Mouse (Mus musculus) liver, embryonic 15.5 days (tissue): ENCODE results near the gene Scfd2. TPM values are rescaled to one million over a fixed set of nuclear protein-coding genes. Genes with fewer than 3 reads are reported as not detected.

Source experiments
- ATAC-seq: fragments of 200-750 bp; cut with Nextera tagmentation; 2 replicates; pipeline ENCODE4 v1.8.0; 2017; ENCODE audit warnings: moderate number of reproducible peaks, mild to moderate bottlenecking, moderate library complexity; ENCODE audit not compliant: insufficient read depth
- H3K27ac ChIP-seq: fragments of 300-500 bp; sonication (generic); replicated peaks from 2 replicates; pipeline ENCODE4 v1.5.1; 2015; ENCODE audit warnings: mild to moderate bottlenecking, inconsistent platforms
- H3K27me3 ChIP-seq: fragments of 300-500 bp; sonication (generic); 2 replicates; pipeline ENCODE4 v1.6.1; 2015; ENCODE audit warnings: mild to moderate bottlenecking, inconsistent platforms
- H3K36me3 ChIP-seq: fragments of 300-500 bp; sonication (generic); replicated peaks from 2 replicates; pipeline ENCODE4 v1.6.1; 2015; ENCODE audit warnings: moderate library complexity, mild to moderate bottlenecking, inconsistent platforms
- H3K4me1 ChIP-seq: fragments of 300-500 bp; sonication (generic); replicated peaks from 2 replicates; pipeline ENCODE4 v1.6.1; 2015; ENCODE audit warnings: inconsistent platforms
- H3K4me2 ChIP-seq: fragments of 300-500 bp; sonication (generic); 2 replicates; pipeline ENCODE4 v1.6.1; 2015; ENCODE audit warnings: moderate library complexity, mild to moderate bottlenecking, inconsistent platforms
- H3K4me3 ChIP-seq: fragments of 300-500 bp; sonication (generic); replicated peaks from 2 replicates; pipeline ENCODE4 v1.5.1; 2015; ENCODE audit warnings: mild to moderate bottlenecking, inconsistent platforms
- H3K9ac ChIP-seq: fragments of 300-500 bp; sonication (generic); 2 replicates; pipeline ENCODE4 v1.6.1; 2015; ENCODE audit warnings: moderate library complexity, mild to moderate bottlenecking, inconsistent platforms
- H3K9me3 ChIP-seq: fragments of 300-500 bp; sonication (generic); replicated peaks from 2 replicates; pipeline ENCODE4 v1.6.1; 2016; ENCODE audit warnings: inconsistent platforms
- WGBS: fragments of 180-500 bp; shearing (Covaris S2); methylation state at CpG from one replicate; pipeline ENCODE4 v1.1.7; 2015; ENCODE audit warnings: mixed read lengths; ENCODE audit not compliant: insufficient replicate concordance; 5-methylcytosine and 5-hydroxymethylcytosine counted together
- polyA plus RNA-seq: library from polyadenylated mRNA; unstranded; fragments of >200 nt; fragmentation: Nextera tagmentation; extraction: Ambion mirVana; gene quantifications from 2 replicates; pipeline ENCODE4 v1.2.1, GENCODE M21; 2015

Gene Scfd2
- polyA plus RNA-seq, 1 experiment from 2014 or later = 9.8 TPM

DNA sequence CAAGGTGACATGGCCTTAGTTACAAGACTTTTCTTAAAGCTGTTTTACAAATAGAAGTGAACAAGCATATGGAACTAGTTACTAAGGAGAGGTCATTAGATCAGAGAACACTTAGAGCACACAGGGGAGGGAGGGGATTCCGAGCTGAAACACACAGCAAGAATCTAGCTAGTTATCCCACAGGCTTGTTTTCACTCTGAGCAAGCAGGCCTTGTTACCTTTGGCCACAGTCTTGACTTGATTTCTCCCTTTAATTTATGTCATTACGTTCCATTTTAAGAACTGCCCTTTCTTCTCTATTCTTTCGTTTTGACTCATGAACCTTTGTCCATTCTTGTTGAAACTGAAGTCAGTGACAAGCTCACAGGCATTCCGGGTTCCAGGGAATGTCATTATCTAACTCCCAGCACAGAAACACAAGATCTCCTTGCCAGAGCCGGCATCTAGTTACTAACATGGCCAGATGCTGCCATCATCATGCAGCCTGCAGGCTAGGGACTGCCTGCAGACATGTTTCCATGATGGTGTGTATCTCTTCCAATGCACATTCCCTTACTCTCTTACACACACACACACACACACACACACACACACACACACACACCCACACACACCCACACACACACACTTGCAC, 263.7 kb downstream of the Scfd2 start:
- H3K27me3 ChIP-seq = no peaks in the 10 kb centered on the region
- ATAC-seq = no peak
- H3K4me2 ChIP-seq = no peak overlapping the region
- H3K9me3 ChIP-seq = no peaks in the 10 kb centered on the region
- no peak overlapping the region for H3K27ac ChIP-seq
- H3K4me3 ChIP-seq = no peak overlapping the region
- no peaks in the 10 kb centered on the region for H3K4me1 ChIP-seq
- 62% methylated on average over 5 of the region's 5 CpGs for WGBS
- H3K36me3 ChIP-seq = no peaks in the 10 kb centered on the region
- H3K9ac ChIP-seq = no peak overlapping the region

- Histone ChIP-seq H3K9me3 (no peaks in the 10 kb centered on the region), H3K4me2 (no peak overlapping the region), H3K9ac (no peak overlapping the region), H3K27ac (no peak overlapping the region), H3K4me1 (no peaks in the 10 kb centered on the region), H3K27me3 (no peaks in the 10 kb centered on the region), H3K4me3 (no peak overlapping the region), H3K36me3 (no peaks in the 10 kb centered on the region)
- ATAC-seq = no peak
- WGBS = 64% methylated on average over 1 of the region's 1 CpGs
Measured at GRCm38 (mm10) chr5:74267196-74267595, 264.4 kb downstream of the Scfd2 start.

- WGBS = 67% methylated on average over 5 of the region's 5 CpGs
- Histone ChIP-seq H3K9me3 (no peaks in the 10 kb centered on the region), H3K27ac (no peak overlapping the region), H3K36me3 (no peaks in the 10 kb centered on the region), H3K27me3 (no peaks in the 10 kb centered on the region), H3K9ac (no peak overlapping the region), H3K4me3 (no peak overlapping the region), H3K4me1 (no peaks in the 10 kb centered on the region), H3K4me2 (no peak overlapping the region)
- no peak for ATAC-seq
Measured at GRCm38 (mm10) chr5:74266476-74266819, 265.1 kb downstream of the Scfd2 start.

GRCm38 (mm10) chr5:74265601-74266475, 265.7 kb downstream of the Scfd2 start:
- H3K4me1 ChIP-seq = peaks cover 4% of the 10 kb centered on the region; the same call in 1 of the 2 replicates
- H3K27ac ChIP-seq = no peak overlapping the region
- H3K4me3 ChIP-seq = no peak overlapping the region
- 67% methylated on average over 13 of the region's 13 CpGs for WGBS
- no peaks in the 10 kb centered on the region for H3K27me3 ChIP-seq
- no peak overlapping the region for H3K9ac ChIP-seq
- H3K4me2 ChIP-seq = no peak overlapping the region
- no peaks in the 10 kb centered on the region for H3K9me3 ChIP-seq
- no peaks in the 10 kb centered on the region for H3K36me3 ChIP-seq
- no peak for ATAC-seq

DNA sequence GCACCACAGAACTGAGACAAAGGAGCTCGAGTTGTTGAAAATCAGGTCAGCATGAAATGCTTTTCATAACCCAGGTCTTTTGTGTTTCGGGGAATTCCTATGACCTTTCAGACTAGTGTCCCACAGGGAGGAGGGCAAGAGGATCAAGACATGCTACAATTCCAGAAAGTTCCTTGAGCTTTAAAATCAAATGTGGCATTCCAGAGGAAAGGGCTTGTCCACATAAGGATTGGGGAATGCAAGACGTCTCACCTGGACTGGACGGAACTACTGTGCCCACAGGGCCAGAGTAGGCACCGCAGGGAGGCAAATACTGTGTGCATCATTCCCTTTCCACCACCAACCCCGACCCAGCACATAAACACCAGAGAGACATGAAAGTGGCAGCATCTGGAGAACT, 266.4 kb downstream of the Scfd2 start:
- no peak overlapping the region for H3K4me3 ChIP-seq
- no peak overlapping the region for H3K27ac ChIP-seq
- no peaks in the 10 kb centered on the region for H3K36me3 ChIP-seq
- H3K9ac ChIP-seq = no peak overlapping the region
- H3K9me3 ChIP-seq = no peaks in the 10 kb centered on the region
- no peak overlapping the region for H3K4me2 ChIP-seq
- H3K4me1 ChIP-seq = peaks cover 11% of the 10 kb centered on the region
- 70% methylated on average over 6 of the region's 6 CpGs for WGBS
- no peak for ATAC-seq
- no peaks in the 10 kb centered on the region for H3K27me3 ChIP-seq

- Histone ChIP-seq H3K4me2 (no peak overlapping the region), H3K9me3 (no peaks in the 10 kb centered on the region), H3K27ac (no peak overlapping the region), H3K4me1 (peaks cover 14% of the 10 kb centered on the region), H3K27me3 (no peaks in the 10 kb centered on the region), H3K9ac (no peak overlapping the region), H3K4me3 (no peak overlapping the region), H3K36me3 (no peaks in the 10 kb centered on the region)
- no peak for ATAC-seq
- 61% methylated on average over 4 of the region's 4 CpGs for WGBS
Measured at GRCm38 (mm10) chr5:74264541-74264940, 267.0 kb downstream of the Scfd2 start.

- Histone ChIP-seq H3K27me3 (no peaks in the 10 kb centered on the region), H3K27ac (no peak overlapping the region), H3K4me3 (no peak overlapping the region), H3K36me3 (no peaks in the 10 kb centered on the region), H3K4me1 (peaks cover 14% of the 10 kb centered on the region), H3K9me3 (no peaks in the 10 kb centered on the region), H3K9ac (no peak overlapping the region), H3K4me2 (no peak overlapping the region)
- ATAC-seq = no peak
- 63% methylated on average over 6 of the region's 6 CpGs for WGBS
Measured at GRCm38 (mm10) chr5:74261016-74261415, 270.5 kb downstream of the Scfd2 start.

DNA sequence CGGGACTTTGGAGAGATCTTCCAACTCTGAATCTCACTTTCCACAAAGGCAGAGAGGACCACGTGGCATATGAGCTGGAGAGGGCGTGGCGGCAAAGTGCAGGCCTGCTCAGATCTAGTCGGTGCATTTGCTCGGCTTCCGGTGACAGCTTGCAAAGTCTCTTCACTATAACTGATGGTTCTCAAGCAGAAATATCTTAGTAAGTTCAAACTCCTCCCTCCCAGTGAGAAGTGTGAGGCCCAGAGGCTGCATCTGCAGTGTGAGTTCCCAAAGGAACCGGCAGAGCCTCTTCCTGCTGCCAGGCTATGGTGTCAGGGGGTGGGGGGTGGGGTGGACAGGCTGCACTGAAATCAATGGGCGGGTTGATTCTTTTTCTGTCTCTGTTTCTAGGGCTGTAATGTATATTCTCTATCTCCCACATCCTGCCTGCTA, 271.2 kb downstream of the Scfd2 start:
- peak overlapping the region; percentile 38; the same call in 1 of the 2 replicates for H3K27ac ChIP-seq
- peak; percentile 62 for ATAC-seq
- H3K4me2 ChIP-seq = peak overlapping the region; percentile 21
- no peaks in the 10 kb centered on the region for H3K9me3 ChIP-seq
- H3K4me3 ChIP-seq = no peak overlapping the region
- no peak overlapping the region for H3K9ac ChIP-seq
- WGBS = 13% methylated on average over 9 of the region's 9 CpGs
- no peaks in the 10 kb centered on the region for H3K27me3 ChIP-seq
- H3K4me1 ChIP-seq = peaks cover 14% of the 10 kb centered on the region
- no peaks in the 10 kb centered on the region for H3K36me3 ChIP-seq

DNA sequence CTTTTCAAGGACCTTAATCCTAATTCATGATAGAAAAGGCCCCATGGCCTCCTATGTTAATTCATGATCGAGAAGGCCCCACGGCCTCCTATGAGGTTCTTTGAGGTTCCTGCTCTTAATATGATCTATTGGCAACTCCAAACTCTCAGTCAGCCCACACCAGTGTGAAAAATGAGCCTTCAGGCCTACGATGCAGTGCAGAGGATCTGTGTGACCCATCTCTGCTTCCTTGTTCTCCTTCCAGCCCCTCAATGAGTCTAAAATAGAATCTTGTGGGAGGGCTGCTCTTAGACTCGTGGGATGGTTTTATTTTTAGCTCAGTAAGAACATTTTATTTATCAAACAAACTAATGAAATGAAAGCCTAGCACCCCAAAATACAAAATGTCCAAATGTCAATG, 274.9 kb downstream of the Scfd2 start:
- H3K4me3 ChIP-seq = no peak overlapping the region
- peaks cover 14% of the 10 kb centered on the region for H3K4me1 ChIP-seq
- WGBS = 47% methylated on average over 4 of the region's 4 CpGs
- H3K9ac ChIP-seq = no peak overlapping the region
- H3K9me3 ChIP-seq = no peaks in the 10 kb centered on the region
- H3K4me2 ChIP-seq = no peak overlapping the region
- H3K27me3 ChIP-seq = no peaks in the 10 kb centered on the region
- H3K27ac ChIP-seq = no peak overlapping the region
- no peak for ATAC-seq
- no peaks in the 10 kb centered on the region for H3K36me3 ChIP-seq

DNA sequence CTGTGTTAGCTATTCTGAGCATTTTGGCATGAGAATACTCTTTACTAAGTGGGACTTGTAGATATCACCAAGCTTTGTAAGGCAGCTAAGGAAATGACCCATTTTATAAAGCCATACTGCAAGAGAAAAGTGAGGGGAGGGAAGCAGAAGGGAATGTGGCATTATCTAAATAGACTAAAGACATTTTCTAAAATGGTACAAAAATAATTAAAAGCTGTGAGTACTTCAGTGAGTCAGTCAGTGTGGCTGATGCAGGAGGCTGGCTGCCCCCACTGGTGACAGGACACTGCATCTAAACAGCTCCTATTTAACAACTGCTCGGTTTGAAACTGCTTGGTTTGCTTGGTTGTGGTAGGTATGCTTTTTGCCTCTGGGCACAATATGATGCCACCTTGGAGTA, 276.6 kb downstream of the Scfd2 start:
- 47% methylated on average over 1 of the region's 1 CpGs for WGBS
- no peak overlapping the region for H3K9ac ChIP-seq
- H3K27me3 ChIP-seq = no peaks in the 10 kb centered on the region
- no peak for ATAC-seq
- no peak overlapping the region for H3K27ac ChIP-seq
- H3K4me1 ChIP-seq = peaks cover 10% of the 10 kb centered on the region
- no peaks in the 10 kb centered on the region for H3K36me3 ChIP-seq
- H3K4me2 ChIP-seq = no peak overlapping the region
- H3K9me3 ChIP-seq = no peaks in the 10 kb centered on the region
- no peak overlapping the region for H3K4me3 ChIP-seq

DNA sequence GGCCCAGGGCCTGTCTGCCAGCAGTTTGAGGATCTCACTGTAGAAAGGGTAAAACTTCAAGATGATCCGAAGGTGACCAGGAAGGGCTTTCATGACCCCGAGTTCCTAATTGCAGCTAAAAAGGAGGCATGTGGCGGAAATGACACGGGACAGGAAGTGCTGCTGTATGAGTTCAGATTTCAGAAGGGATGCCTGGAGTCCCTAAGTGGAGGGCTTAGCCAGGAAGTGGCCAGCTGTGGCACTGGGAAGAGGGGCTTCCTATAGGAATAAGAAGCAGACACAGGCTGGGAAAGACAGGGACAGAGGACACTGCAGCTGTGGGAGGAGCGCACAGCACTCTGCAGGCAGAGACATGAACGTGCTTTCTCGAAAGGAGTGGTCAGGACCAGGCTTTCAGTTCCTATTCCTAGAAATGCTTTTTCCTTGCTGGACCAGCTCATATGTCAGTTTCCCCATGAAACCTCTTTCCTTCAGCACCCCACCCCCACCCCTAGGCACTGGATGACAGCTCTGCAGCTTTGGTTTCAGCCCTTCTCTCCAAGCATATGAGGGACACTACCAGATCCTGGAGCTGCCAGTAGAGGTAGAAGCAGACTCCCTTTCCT, 277.7 kb downstream of the Scfd2 start:
- peaks cover 8% of the 10 kb centered on the region; the same call in 1 of the 2 replicates for H3K4me1 ChIP-seq
- ATAC-seq = no peak; the same call in 1 of the 2 replicates
- no peaks in the 10 kb centered on the region for H3K36me3 ChIP-seq
- WGBS = 45% methylated on average over 7 of the region's 7 CpGs
- H3K4me2 ChIP-seq = no peak overlapping the region
- H3K9me3 ChIP-seq = no peaks in the 10 kb centered on the region
- no peak overlapping the region for H3K27ac ChIP-seq
- no peak overlapping the region for H3K4me3 ChIP-seq
- no peaks in the 10 kb centered on the region for H3K27me3 ChIP-seq
- H3K9ac ChIP-seq = no peak overlapping the region
